Mouse (Mus musculus) naive thymus-derived CD4-positive, alpha-beta T cell, adult 2 months (primary cell): Measurements from ENCODE around the gene Rpl39l.
"Not testable (repeated sequence)": the region's sequence is repeated elsewhere in the genome, so short reads cannot be mapped to it uniquely, and the experiment has no call there.

Source experiments
- DNase-seq: peaks from one replicate; pipeline ENCODE4 v3.0.0-alpha.2; 2011; ENCODE audit warnings: low read depth

Rpl39l gene

GRCm38 (mm10) chr16:10170005-10170404, at the start of gene Rpl39l:
Rpl39l (plus strand) TSS chr16:10170226.
- no peak for DNase-seq

GRCm38 (mm10) chr16:10127586-10127985, 42.4 kb upstream of the Rpl39l start:
- DNase-seq = no peak

GRCm38 (mm10) chr16:10129052-10129911, 40.7 kb upstream of the Rpl39l start:
- no peak for DNase-seq

GRCm38 (mm10) chr16:10143166-10143565, 26.9 kb upstream of the Rpl39l start:
- no peak for DNase-seq

- DNase-seq = no peak
These were observed 22.6 kb upstream of the Rpl39l start for GRCm38 (mm10) chr16:10147401-10147800.

GRCm38 (mm10) chr16:10169123-10169905, 712 bp upstream of the Rpl39l start:
- no peak for DNase-seq

- DNase-seq = no peak
These were observed 1.2 kb downstream of the Rpl39l start for GRCm38 (mm10) chr16:10171276-10171675.

GRCm38 (mm10) chr16:10172179-10172820, 2.3 kb downstream of the Rpl39l start:
- DNase-seq = no peak

- not testable (repeated sequence) for DNase-seq
These were observed 17.4 kb downstream of the Rpl39l start for GRCm38 (mm10) chr16:10187461-10187860.

GRCm38 (mm10) chr16:10192679-10193506, 22.9 kb downstream of the Rpl39l start, which contains the start of gene Atf7ip2:
Atf7ip2 (plus strand) TSS chr16:10192712.
- DNase-seq = no peak

- DNase-seq = no peak
These were observed 38.8 kb downstream of the Rpl39l start for GRCm38 (mm10) chr16:10208777-10209176.

GRCm38 (mm10) chr16:10216366-10216765, 46.3 kb downstream of the Rpl39l start:
- not testable (repeated sequence) for DNase-seq

GRCm38 (mm10) chr16:10217020-10217419, 47.0 kb downstream of the Rpl39l start:
- not testable (repeated sequence) for DNase-seq
